Mouse (Mus musculus) small intestine, adult 2 months (tissue): Measurements from ENCODE around the gene Wwox.

Experiments used
- CTCF ChIP-seq: fragments of 200-500 bp; IDR thresholded peaks from 2 replicates; pipeline ENCODE4 v1.5.1; 2012; ENCODE audit warnings: low read depth, mild to moderate bottlenecking, control low read depth, inconsistent platforms, low read length, moderate library complexity, mixed read lengths; ENCODE audit not compliant: insufficient replicate concordance, insufficient read length; ENCODE audit errors: extremely low read depth
- POLR2A ChIP-seq: fragments of 200-500 bp; IDR thresholded peaks from 2 replicates; pipeline ENCODE4 v1.6.1; 2012; ENCODE audit warnings: low read depth, mild to moderate bottlenecking, control low read depth, inconsistent platforms, low read length, moderate library complexity

DNA sequence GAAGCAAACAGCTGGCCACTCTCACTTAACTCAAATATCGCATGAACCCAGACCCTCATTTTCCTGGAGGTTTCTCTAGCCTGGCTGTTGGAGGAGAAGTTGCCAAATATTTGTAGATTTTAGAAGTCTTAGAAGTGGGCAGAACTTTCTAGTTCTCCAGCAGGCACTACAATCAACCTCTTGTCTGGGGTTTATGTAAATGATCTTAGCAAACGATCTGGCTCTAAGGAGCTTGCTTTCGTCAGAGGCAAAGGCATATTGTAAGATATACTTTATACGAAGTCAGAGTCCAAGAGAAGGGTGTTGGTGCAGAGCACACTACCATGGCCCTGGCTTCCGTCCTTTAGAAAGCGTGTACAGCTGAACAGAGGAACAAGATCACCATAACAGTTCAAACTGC, 770.6 kb downstream of the Wwox start:
- TF ChIP-seq CTCF (no peak), POLR2A (no peak)
